Mouse (Mus musculus): ENCODE measurements around the gene Eif2b4. TPM values are rescaled to one million over a fixed set of nuclear protein-coding genes. Genes with fewer than 3 reads are reported as not detected.
"Not testable (repeated sequence)": the region's sequence is repeated elsewhere in the genome, so short reads cannot be mapped to it uniquely, and the experiment has no call there.

Gene Eif2b4
- polyA plus RNA-seq, 1 experiment: 61.0 TPM

DNA sequence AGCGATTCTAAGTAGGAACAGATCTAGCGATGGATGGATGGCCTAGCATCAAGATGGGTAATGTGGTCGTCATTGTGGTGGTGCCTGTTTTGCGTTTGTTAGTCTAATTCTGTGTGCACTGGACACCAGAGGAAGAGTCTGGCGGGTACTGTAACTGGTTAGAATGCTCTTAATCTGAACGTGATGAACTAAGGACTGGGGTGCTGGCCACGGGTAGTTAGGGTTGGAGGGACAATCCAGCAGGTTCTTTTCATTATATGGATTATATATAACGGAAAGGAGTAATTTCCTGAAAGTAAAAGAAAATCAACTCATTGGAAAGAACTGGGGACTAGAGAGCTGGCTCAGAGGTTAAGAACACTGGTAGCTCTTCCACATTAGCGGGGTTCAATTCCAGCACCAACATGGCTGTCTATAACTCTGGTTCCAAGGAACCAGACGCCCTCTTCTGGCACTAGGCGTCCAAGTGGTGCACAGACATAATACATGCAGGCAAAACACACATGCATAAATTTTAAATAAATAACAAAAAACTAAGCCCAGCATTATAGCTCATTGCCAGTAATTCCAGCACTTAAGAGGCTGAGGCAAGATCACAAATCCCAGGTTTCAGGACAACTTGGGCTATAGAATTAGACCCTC, 28.2 kb upstream of the Eif2b4 start:
- Histone ChIP-seq H3K4me3 (ENCODE audit: insufficient read depth, low read depth, low read length) (peak overlapping the region; percentile 77), H3K27me3 (replicated peaks; ENCODE audit: control insufficient read depth, insufficient read depth, low read length) (no peaks in the 10 kb centered on the region), H3K27ac (ENCODE audit: insufficient read depth, low read depth, low read length) (peak overlapping the region; percentile 63; the same call in 1 of the 2 replicates), H3K36me3 (ENCODE audit: control insufficient read depth, insufficient read depth, low read length) (no peaks in the 10 kb centered on the region), H3K4me1 (ENCODE audit: control insufficient read depth, insufficient read depth, low read length) (no peaks in the 10 kb centered on the region)
- 16% methylated on average over 11 of the region's 11 CpGs for WGBS
- peak; percentile 37 for TF ChIP-seq CTCF (conservative IDR thresholded peaks at IDR 0.05; ENCODE audit: insufficient read depth, insufficient read length, low read depth, low read length)
- TF ChIP-seq POLR2A (IDR thresholded peaks at IDR 0.05; ENCODE audit: low read depth, low read length): no peak
- peak; percentile 50 for DNase-seq

DNA sequence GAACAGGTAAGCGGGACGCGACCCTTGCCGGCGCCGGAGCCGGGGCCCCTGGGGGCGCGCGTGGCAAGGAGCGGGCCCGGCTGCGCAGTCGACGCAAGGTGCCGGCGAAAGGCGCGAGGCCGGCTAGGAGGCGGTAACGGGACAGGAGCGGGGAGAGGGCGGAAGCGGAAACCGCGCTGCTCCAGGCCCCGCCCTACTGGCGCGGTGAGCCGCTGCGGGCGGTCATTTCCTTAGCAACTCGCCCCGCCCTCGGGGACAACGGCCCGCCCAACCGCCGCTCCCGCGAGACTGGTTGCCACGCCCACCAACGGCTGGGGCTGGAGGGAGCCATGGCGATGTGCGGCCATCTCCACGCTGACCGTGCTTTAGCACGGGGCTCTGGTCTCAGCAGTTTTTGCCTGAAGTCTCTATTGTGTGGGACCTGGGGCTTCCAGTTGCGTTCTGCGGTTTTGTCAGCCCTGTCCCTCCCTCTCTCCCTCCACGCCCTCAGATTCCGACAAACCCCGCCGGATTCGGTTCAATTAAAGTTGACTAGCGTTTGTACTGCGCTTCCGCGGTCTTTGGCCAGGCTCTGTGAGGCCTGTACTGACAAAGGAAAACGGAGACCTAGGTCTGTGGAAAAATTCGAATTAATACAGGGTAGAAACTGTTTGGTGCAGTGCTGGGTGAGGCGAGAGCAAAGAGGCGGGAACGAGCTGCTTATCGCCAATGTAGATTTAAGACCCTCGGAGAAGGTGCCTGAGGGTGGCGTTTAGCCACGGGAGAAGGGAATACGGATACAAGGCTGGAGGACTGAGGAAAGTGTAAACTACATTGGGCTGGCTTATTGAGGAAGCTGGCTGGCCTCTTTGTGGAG, 27.4 kb upstream of the Eif2b4 start, which contains the start of gene Ppm1g:
Gene Ppm1g (minus strand): TSS at position 240 of the 856 bp plus-strand sequence.
- no peaks in the 10 kb centered on the region for H3K27me3 ChIP-seq (replicated peaks; ENCODE audit: control insufficient read depth, insufficient read depth, low read length)
- DNase-seq: peak; percentile 98
- H3K4me1 ChIP-seq (ENCODE audit: control insufficient read depth, insufficient read depth, low read length): no peaks in the 10 kb centered on the region
- under 1% methylated on average over 70 of the region's 70 CpGs for WGBS
- peak within 1 kb of the TSS; percentile 63 for H3K27ac ChIP-seq (ENCODE audit: insufficient read depth, low read depth, low read length)
- no peaks in the 10 kb centered on the region for H3K36me3 ChIP-seq (ENCODE audit: control insufficient read depth, insufficient read depth, low read length)
- no peak for TF ChIP-seq CTCF (conservative IDR thresholded peaks at IDR 0.05; ENCODE audit: insufficient read depth, insufficient read length, low read depth, low read length)
- TF ChIP-seq POLR2A (IDR thresholded peaks at IDR 0.05; ENCODE audit: low read depth, low read length): peak; percentile 95
- H3K4me3 ChIP-seq (ENCODE audit: insufficient read depth, low read depth, low read length): peak within 1 kb of the TSS; percentile 93

DNA sequence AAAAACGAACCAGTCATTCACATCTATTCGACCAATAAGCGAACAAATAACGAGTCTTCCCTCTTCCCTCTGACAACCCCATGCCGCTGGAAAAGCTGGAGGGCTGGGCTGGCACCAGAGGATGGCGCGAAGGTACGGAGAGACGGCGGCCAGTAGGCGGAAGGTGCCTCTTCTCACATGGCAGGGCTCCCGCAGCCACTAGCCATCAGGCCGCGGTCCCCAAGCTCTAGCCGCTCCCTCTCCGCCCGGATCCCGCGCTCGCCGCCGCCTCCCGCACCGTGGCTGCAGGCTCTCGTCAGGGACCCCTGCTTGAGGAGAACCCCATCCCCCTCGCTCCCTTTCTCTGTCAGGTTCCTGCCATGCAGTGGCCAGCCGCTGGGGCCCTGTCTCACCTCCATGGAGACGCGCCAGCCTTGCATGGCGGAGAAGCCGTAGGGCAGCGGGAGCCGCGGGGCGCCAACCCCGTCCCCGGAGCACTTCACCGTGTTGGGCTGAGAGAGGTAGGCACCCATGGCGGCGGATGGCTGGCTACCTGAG, 26.7 kb upstream of the Eif2b4 start:
- TF ChIP-seq POLR2A (IDR thresholded peaks at IDR 0.05; ENCODE audit: low read depth, low read length) (no peak), CTCF (conservative IDR thresholded peaks at IDR 0.05; ENCODE audit: insufficient read depth, insufficient read length, low read depth, low read length) (no peak)
- H3K27me3 ChIP-seq (replicated peaks; ENCODE audit: control insufficient read depth, insufficient read depth, low read length): no peaks in the 10 kb centered on the region
- DNase-seq: peak; percentile 45
- H3K36me3 ChIP-seq (ENCODE audit: control insufficient read depth, insufficient read depth, low read length): no peaks in the 10 kb centered on the region
- peak overlapping the region; percentile 52 for H3K27ac ChIP-seq (ENCODE audit: insufficient read depth, low read depth, low read length)
- H3K4me3 ChIP-seq (ENCODE audit: insufficient read depth, low read depth, low read length): peak overlapping the region; percentile 93
- no peaks in the 10 kb centered on the region for H3K4me1 ChIP-seq (ENCODE audit: control insufficient read depth, insufficient read depth, low read length)
- WGBS: under 1% methylated on average over 40 of the region's 40 CpGs

DNA sequence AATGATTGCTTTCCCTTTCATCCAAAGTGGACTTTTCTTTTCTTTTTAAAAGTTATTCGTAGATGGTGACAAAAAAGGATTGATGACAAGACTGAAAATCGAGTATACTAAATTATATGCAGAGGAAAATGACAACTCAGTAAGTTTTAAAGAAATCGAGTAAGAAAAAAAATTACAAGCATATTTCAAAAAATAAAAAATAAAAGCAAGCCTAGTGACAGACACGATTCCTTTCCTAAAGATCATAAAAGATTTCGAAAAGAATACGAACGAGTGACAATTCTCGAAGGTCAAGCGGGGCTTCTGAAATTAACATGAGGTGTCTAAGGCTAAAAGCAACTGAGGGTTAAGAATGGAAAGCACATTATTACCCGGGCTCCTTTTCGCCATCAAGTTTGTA, 26.2 kb upstream of the Eif2b4 start:
- WGBS: under 1% methylated on average over 11 of the region's 11 CpGs
- no peaks in the 10 kb centered on the region for H3K36me3 ChIP-seq (ENCODE audit: control insufficient read depth, insufficient read depth, low read length)
- peak overlapping the region; percentile 93 for H3K4me3 ChIP-seq (ENCODE audit: insufficient read depth, low read depth, low read length)
- H3K4me1 ChIP-seq (ENCODE audit: control insufficient read depth, insufficient read depth, low read length): no peaks in the 10 kb centered on the region
- no peaks in the 10 kb centered on the region for H3K27me3 ChIP-seq (replicated peaks; ENCODE audit: control insufficient read depth, insufficient read depth, low read length)
- peak overlapping the region; percentile 3; the same call in 1 of the 2 replicates for H3K27ac ChIP-seq (ENCODE audit: insufficient read depth, low read depth, low read length)
- TF ChIP-seq CTCF (conservative IDR thresholded peaks at IDR 0.05; ENCODE audit: insufficient read depth, insufficient read length, low read depth, low read length): no peak
- no peak for TF ChIP-seq POLR2A (IDR thresholded peaks at IDR 0.05; ENCODE audit: low read depth, low read length)
- no peak for DNase-seq

DNA sequence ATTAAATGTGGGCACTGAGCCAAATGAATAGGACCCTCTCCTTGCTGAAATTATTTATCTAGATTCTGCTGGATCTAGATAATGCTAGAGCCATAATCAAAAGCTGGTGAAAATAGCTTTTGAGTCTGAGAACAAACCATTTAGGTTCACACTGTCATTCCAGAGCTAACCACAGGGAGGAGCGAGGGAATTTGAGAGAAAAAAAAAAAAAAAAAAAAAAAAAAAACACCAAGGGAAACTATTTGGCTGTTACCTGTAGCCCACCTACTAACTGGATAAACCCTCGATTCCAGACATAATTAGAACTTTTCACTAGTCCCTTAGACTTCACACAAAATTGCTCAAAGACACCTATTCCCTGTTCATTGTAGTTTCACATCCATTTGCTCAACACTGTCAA, 25.8 kb upstream of the Eif2b4 start:
- H3K4me3 ChIP-seq (ENCODE audit: insufficient read depth, low read depth, low read length): no peak overlapping the region
- no peaks in the 10 kb centered on the region for H3K4me1 ChIP-seq (ENCODE audit: control insufficient read depth, insufficient read depth, low read length)
- TF ChIP-seq POLR2A (IDR thresholded peaks at IDR 0.05; ENCODE audit: low read depth, low read length) (no peak), CTCF (conservative IDR thresholded peaks at IDR 0.05; ENCODE audit: insufficient read depth, insufficient read length, low read depth, low read length) (no peak)
- H3K36me3 ChIP-seq (ENCODE audit: control insufficient read depth, insufficient read depth, low read length): no peaks in the 10 kb centered on the region
- H3K27me3 ChIP-seq (replicated peaks; ENCODE audit: control insufficient read depth, insufficient read depth, low read length): no peaks in the 10 kb centered on the region
- H3K27ac ChIP-seq (ENCODE audit: insufficient read depth, low read depth, low read length): no peak overlapping the region
- DNase-seq: peak; percentile 22
- WGBS: 2% methylated on average over 2 of the region's 2 CpGs

DNA sequence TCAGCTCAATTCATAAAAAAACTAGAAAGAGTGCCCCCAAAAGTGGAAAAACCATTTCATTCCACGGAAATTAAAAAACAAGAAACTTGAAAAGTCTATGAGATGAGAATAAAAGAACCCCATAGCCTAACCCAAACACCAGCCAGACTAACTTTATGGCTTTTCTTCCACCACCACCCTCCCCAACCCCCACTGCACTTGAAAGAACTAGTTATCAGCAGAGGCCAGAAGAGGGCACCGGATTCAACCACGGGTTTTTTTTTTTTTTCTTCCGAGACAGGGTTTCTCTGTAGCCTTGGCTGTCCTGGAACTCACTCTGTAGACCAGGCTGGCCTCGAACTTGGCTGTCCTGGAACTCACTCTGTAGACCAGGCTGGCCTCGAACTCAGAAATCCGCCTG, 25.1 kb upstream of the Eif2b4 start:
- no peaks in the 10 kb centered on the region for H3K4me1 ChIP-seq (ENCODE audit: control insufficient read depth, insufficient read depth, low read length)
- 54% methylated on average over 7 of the region's 7 CpGs for WGBS

DNA sequence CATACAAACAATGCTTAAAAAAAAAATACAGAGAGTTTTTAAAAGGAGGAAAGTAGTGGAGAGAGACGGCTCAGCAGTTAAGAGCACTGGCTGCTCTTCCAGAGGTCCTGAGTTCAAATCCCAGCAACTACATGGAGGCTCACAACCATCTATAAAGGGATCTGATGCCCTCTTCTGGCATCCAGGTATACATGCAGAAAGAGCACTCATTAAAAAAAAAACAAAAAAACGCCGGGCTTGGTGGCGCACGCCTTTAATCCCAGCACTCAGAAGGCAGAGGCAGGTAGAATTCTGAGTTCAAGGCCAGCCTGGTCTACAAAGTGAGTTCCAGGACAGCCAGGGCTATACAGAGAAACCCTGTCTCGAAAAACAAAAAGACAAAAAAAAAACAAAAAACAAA, 23.3 kb upstream of the Eif2b4 start:
- WGBS: 84% methylated on average over 6 of the region's 6 CpGs
- not testable (repeated sequence) for H3K27me3 ChIP-seq (replicated peaks; ENCODE audit: control insufficient read depth, insufficient read depth, low read length); H3K4me1 ChIP-seq (ENCODE audit: control insufficient read depth, insufficient read depth, low read length)

More for the DNA sequence above, 25.1 kb upstream of the Eif2b4 start:
- H3K27ac ChIP-seq (ENCODE audit: insufficient read depth, low read depth, low read length): no peak overlapping the region
- H3K27me3 ChIP-seq (replicated peaks; ENCODE audit: control insufficient read depth, insufficient read depth, low read length): no peaks in the 10 kb centered on the region
- H3K4me3 ChIP-seq (ENCODE audit: insufficient read depth, low read depth, low read length): no peak overlapping the region
- no peak for DNase-seq
- no peak for TF ChIP-seq POLR2A (IDR thresholded peaks at IDR 0.05; ENCODE audit: low read depth, low read length)
- no peak for TF ChIP-seq CTCF (conservative IDR thresholded peaks at IDR 0.05; ENCODE audit: insufficient read depth, insufficient read length, low read depth, low read length)
- no peaks in the 10 kb centered on the region for H3K36me3 ChIP-seq (ENCODE audit: control insufficient read depth, insufficient read depth, low read length)

More for the DNA sequence above, 23.3 kb upstream of the Eif2b4 start:
- H3K36me3 ChIP-seq (ENCODE audit: control insufficient read depth, insufficient read depth, low read length); H3K27ac ChIP-seq (ENCODE audit: insufficient read depth, low read depth, low read length); H3K4me3 ChIP-seq (ENCODE audit: insufficient read depth, low read depth, low read length); DNase-seq: not testable (repeated sequence)
